Mouse (Mus musculus): ENCODE measurements around the gene Srpk1.

Gene Srpk1

DNA sequence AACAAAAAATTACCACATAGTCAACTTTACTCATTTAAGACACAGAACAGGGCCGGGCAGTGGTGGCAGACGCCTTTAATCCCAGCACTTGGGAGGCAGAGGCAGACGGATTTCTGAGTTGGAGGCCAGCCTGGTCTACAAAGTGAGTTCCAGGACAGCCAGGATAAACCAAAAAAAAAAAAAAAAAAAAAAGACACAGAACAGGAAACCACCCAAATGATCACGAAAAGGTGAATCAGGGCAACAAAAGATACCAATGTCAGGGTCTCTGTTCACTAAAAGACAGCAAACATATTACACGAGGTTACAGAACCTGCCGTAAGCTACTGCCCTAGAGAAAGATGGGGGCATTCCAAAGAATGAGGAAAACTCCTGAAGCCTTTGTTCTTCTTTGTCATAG, 9.4 kb downstream of the Srpk1 start:
- no peak for DNase-seq (ENCODE audit: low spot score)

GRCm38 (mm10) chr17:28612603-28613002, 9.9 kb downstream of the Srpk1 start:
- DNase-seq (ENCODE audit: low spot score) = no peak

DNA sequence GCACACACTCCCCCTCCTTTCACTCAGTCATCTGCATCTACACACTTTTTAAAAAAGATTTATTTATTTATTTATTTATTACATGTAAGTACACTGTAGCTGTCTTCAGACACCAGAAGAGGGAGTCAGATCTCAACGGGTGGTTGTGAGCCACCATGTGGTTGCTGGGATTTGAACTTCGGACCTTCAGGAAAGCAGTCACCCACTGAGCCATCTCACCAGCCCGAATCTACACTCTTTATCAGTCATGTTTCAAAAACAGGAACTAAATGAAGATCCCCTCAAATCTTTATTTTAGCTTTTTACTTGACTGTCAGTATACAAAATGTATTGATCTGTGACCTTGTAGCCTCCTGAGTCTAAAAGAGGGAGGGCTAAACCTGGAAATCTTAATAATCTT, 13.0 kb downstream of the Srpk1 start:
- no peak for DNase-seq (ENCODE audit: low spot score)

DNA sequence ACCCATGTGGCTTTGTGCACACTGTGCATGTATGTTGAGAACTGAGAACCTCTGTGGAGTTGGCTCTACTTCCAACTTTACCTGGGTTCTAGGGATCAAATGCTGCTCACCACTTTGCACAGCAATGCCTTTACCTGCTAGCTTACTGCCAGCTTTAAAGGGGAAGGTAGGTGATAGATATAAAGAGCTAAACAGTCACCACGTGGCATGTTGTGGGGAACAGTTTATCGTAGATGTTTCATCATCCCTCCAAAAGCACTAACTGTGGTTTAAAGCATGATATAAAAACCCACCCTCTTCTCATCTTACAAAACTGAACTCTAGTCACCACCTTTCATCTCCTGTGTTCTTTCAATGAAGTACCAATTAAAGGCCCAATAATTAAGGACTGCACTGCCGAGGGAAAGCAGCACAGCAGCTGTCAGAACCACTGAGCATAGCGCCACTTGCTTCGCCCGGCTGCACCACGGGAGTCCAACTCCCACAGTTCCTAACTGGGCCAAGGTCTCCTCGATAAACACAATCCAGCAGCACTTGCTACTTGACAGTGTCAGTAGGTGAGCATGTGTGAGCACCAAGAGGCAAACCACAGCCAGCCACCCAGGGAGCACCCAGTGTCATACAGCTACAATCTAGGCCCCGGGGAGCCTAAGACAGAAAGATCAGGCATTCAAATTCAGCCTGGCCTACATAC, 20.8 kb downstream of the Srpk1 start:
- no peak for DNase-seq (ENCODE audit: low spot score)

DNA sequence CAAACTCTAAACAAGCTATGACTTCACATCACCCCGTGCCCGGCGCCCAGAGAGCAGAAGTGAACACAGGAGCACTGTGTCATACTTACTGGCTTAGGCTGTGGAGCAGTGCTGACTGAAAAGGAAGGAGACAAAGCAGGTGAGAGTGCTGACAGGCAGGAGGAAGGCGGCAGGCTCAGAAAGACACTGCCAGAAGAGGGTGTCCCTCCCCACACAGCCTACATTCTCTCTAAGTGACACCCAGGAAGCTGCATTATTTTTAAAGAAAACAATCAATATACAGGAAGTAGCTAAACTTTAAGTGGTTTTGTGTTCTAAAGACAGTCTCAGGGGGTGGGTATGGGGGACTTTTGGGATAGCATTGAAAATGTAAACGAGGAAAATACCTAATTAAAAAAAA, 21.7 kb downstream of the Srpk1 start:
- DNase-seq (ENCODE audit: low spot score) = no peak

- DNase-seq (ENCODE audit: low spot score) = no peak
These were observed 28.5 kb downstream of the Srpk1 start for GRCm38 (mm10) chr17:28593965-28594364.

DNA sequence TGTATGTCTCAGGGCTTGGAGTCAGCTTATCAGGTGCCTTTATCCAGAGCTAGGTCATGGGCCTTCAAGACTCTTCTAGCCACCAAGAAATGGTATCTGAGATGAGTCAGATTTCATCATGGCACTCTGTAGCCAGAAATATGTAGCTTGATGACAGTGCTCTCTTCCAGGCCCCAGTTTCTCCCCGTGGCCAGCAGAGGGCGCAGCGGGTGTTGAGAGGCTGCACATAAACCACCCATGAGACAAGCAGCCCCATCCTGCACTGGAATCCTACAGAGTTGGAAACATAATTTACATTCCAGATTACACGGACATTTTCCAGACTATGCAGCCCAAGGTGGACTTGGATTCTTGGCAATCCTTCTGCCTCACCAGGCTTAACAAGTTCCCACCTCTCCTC, 29.5 kb downstream of the Srpk1 start:
- peak; percentile 71 for DNase-seq (ENCODE audit: low spot score)

GRCm38 (mm10) chr17:28591476-28591875, 31.0 kb downstream of the Srpk1 start:
- DNase-seq (ENCODE audit: low spot score) = no peak

DNA sequence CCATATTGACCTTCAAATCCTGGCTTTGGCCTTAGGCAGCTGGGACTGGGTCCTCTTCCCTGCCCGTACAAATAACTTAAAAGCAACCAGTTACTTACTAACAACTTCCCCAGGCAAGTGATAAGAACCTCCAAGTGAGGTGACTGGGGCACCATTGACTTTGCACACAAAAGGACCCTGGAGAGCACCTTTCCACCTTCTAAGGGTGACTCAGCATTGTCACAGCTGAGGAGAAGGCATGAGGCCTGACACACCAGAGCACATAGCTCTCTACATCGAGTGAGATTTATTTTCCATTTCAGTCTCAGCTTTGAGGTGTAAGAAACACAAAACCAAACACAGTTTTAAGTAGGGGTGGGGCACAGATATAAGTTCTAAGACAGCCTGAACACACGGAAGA, 31.9 kb downstream of the Srpk1 start:
- no peak for DNase-seq (ENCODE audit: low spot score)

DNA sequence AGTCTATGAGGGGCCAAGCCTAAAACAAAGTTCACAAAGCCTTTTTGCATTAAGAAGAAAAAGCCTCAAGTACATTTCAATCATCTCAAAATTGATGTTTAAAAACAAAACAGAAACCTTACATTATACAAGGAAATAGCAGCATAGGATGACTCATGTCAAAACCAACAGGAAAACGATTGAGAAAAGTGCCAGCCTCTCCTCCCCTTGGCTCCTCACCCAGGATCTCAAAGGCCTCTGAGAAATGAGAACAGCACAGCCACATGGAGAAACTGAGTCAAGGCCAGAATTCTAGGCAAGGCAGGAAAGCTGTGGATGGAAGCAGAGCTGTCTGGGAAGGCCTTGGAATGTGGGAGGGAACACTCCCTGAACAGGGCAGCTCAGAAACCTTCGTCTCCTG, 33.9 kb downstream of the Srpk1 start:
- DNase-seq (ENCODE audit: low spot score) = peak; percentile 80

GRCm38 (mm10) chr17:28586509-28586908, 36.0 kb downstream of the Srpk1 start:
- DNase-seq (ENCODE audit: low spot score) = peak; percentile 57

- no peak for DNase-seq (ENCODE audit: low spot score)
These were observed 41.5 kb downstream of the Srpk1 start for GRCm38 (mm10) chr17:28581056-28581455.

DNA sequence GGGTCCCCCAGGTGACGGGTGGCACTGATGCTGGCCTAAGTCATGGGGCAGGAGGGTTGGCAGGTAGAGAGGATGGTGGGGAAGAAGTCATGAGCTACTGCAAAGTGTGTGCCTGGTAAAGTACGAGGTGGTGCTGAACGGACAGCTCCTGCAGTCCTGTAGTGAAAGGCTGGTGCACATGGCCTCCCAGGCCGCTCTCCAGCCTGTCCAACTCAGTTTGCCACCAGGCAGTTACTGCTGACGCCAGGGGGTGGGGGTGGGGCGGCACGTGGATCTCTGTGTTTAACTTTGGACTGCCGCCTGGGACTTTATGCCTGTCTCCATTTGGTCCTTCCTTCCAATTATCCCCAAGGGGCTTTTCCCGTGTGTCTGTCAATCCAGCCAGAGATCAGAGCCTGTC, 42.1 kb downstream of the Srpk1 start:
- peak; percentile 90 for DNase-seq (ENCODE audit: low spot score)

DNA sequence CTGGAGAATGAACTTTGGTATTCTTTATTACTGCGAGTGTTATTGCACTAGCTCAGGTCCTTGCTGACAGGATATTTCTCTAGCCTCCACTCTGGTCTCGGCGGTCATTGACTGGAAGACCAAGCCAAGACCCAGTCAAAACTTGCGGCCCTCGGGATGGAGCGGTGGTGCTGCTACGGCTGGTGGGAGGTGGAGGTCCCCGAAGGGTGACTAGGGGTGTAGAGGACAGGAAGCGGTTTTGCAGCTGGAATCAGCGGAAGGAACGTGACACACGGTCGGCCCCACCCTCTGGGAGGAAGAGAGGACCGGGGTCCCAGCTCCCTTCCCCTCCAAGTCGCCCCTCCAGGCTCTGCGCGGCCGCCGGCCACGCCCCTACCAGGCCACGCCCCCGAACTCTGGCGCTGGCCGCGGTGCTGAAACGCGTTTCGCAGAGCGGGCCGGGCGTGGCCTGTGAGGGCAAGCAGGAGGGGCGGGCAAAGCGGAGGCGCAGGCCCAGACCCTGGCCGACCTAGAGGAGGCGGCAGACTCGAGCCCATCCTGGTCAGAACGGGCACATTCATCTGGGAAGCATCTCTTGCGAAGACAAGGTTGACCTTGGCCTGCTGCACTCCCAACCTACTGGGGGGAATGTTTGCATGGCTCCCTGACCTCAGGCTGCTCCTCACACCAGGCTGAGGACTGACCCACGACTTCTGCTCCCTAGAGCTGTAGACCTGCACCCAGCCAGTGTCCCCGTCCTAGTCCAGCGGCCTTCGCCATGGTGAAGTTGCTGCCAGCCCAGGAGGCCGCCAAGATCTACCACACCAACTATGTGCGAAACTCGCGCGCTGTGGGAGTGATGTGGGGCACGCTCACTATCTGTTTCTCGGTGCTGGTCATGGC, 47.0 kb downstream of the Srpk1 start, which contains the start of gene Lhfpl5:
Gene Lhfpl5, plus strand, starts transcription at position 398 of the 882 bp plus-strand sequence.
- DNase-seq (ENCODE audit: low spot score) = no peak

GRCm38 (mm10) chr17:28572941-28573340, 49.6 kb downstream of the Srpk1 start:
- no peak for DNase-seq (ENCODE audit: low spot score)

- DNase-seq (ENCODE audit: low spot score) = no peak
These were observed 50.0 kb downstream of the Srpk1 start for GRCm38 (mm10) chr17:28572521-28572920.

DNA sequence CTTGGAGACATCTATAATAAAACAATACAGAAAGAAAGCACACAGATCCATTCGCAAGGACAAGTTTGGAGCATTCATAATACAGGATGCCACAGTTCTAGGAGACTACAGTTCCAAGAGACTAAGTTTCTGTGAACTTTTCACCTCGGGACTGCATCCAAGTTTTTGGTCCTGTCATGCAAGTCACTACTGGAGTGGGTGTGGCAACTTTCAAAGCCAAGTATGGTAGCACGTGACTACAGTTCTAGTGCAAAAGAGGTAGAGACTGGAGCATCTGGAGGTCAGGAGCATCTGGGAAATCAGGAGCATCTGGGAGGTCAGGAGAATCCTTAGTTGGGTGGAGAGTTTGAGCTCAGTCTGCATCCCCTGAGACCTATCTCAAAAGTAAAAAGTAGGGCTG, 50.6 kb downstream of the Srpk1 start:
- DNase-seq (ENCODE audit: low spot score) = peak; percentile 76

DNA sequence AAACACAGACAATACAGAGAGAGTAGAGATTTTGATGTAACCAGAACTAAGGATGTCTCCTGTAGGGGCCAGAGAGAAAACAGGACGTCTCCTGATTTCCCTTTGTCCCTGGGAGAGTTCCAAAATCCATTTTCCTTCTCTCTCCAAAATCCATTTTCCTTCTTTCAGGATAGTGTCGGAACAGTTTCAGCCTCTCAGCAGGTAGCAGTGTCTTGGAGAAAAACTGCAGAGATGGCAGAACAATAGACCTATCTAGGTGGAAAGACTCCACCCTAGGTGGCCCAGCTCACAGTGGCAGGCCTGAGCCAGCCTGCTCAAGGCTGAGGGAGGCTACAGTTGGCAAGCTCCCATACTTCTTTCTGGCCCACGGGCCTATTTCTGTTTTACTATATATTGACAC, 55.0 kb downstream of the Srpk1 start:
- no peak for DNase-seq (ENCODE audit: low spot score)

DNA sequence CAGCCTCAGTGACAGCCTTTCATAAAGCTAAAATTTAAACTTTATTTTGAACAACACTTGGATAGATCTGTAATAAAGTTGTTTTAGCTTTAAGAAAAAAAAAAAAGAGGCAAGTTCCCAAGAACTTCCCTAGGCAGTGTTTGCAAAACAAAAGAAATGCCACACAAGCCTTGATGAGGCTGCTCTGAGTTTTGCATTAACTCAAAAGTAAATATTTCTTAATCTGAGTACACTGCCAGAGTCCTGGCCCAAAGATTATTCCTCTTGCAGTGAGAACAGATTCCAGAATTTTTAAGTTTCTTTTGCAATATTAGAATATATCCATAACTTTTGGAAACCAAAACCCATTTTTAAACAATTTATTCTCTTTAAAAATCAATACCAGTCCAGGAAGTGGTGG, 57.3 kb downstream of the Srpk1 start:
- peak; percentile 56 for DNase-seq (ENCODE audit: low spot score)

GRCm38 (mm10) chr17:28561613-28562012, 60.9 kb downstream of the Srpk1 start:
- DNase-seq (ENCODE audit: low spot score) = no peak

DNA sequence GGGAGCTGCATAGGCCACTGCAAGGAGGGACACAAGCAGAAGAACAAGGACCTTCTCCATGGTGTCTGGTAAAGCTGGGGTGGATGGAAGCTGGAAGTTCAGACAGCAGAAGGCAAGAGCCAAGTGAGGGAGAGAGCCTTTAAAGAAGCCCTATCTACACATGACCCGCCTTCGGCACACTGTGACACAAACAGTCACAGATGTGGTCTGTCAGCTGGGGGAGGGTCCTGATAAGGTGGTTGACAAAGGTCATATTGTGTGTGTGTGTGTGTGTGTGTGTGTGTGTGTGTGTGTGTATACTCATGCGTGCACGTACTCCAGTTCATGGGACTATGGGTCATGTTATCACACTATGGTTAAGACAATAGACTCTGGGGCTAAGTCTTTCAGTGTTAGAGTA, 61.9 kb downstream of the Srpk1 start, which contains the start of gene Clps:
Gene Clps, minus strand, starts transcription at position 169 of the 400 bp plus-strand sequence.
- DNase-seq (ENCODE audit: low spot score) = no peak

DNA sequence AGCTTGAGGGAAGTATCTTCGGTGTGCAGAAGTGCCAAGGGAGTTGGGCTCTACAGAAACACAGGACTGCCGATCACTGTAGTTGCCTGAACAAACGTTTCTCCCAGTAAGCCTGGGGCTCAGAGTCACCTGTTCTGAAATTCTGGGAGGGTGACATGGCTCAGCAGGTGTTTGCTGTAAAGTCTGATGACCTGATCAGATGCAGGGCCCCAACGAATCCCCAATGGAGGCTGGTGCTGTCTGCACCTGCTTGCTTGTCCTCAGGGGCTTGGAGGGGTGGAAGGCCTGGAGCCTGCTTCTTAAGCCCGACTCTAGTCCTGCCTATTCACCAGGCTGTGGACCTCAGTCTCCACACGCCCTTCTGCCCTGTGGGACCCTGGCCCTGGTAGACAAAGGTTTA, 64.7 kb downstream of the Srpk1 start:
- no peak for DNase-seq (ENCODE audit: low spot score)
